Mouse (Mus musculus) cerebellum, postnatal 4 days (tissue): ENCODE results near the gene Znhit6.

Experiments used
- DNase-seq, 2 experiments: peaks; one replicate each; pipeline ENCODE4 v3.0.0; 2022; ENCODE audit warnings: low spot score in 2 of 2, mixed read lengths in 1 of 2

Znhit6 gene

DNA sequence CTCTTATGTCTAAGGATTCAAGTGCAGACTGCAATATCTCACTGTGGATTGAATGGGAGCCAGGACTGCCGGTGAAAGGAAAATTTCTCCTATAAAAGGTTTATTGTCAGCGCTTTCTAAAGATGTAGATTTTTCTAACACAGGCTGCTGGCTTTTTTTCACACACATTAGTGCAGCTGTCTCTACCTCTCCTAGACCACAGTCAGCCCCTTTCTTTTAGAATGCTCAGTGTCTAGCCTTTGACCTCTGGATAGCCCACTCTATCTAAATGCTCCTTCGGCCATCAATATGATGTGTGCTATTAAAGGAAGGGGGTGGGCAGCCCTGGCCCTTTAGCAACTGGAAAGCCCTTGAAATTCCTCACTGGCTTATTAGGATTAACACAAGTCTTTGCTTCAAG lies 70.0 kb downstream of the Znhit6 start:
- DNase-seq, result no peak

DNA sequence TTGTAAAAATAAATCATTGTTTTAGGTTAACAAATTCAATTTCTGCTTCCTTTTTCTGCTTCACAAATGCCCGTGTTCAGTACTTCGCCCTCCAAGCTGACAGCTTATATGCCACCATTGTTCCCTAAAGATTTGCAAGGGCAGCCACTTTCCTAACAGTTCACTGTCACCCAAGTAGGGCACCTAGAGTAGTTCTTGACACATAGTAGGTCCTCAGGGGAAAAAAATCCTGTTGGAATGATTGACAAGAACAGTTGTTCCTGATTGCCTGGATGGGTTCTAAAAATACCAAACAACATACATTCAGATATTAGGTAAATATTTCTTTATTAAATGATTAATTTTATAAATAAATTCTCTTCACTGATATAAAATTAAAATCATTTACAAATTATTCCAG lies 70.7 kb downstream of the Znhit6 start:
- no peak for DNase-seq

DNA sequence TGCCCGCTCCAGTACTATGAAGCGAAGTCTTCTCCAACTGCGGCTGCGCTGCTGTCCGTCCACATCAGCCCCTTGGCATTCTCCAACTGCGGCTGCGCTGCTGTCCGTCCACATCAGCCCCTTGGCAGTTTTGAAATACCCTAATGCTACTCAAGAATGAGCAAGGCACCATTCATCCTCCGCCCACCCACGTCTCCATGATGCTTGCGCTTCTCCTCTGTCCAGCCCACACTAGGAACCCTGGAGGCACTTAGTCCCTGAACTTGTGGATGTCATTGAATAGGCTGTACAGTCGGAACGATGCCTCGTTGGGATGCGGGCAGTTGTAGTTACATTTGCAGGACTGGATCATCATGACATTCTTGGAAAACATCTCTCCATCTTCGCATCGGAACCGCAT lies 71.4 kb downstream of the Znhit6 start:
- no peak for DNase-seq

DNA sequence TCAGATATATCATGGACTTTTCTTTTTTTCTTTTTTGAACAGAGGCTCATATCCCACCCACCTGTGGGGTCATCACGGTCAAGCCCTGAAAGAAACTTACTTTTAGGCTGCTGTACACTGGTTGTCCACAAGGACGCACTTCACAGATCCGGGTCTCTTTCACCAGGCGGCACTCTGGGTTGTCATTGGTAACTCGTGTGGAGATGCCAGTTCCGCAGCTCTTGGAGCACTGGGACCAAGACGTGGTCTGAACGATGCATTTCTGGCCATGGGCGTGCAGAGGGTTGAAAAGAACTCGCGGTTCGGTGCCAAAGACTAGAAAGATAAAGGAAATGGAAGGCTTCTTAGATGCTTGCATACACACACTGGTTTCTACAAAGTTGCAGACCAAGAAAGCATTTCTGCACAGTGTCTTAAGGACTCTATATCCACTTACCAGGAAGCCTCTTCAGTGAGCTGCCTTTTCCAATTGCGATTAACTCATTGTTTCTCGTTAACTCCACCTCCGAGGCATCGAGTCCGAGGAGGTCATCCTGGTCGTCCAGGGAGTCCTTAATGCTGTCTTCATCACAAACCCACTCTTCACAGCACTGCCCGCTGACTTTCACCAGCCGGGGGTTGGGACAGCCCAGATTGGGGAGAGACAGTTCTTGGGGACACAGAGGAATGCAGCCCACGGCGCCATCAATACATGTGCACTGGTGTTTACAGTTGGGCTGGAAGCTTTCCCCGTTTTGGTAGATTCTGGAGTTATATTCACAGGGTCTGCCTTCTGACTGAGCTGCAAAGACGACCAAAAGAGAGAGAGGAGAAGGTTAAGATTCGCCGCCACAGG lies 72.3 kb downstream of the Znhit6 start:
- DNase-seq, result peak in 1 of 2 experiments; percentile 21

DNA sequence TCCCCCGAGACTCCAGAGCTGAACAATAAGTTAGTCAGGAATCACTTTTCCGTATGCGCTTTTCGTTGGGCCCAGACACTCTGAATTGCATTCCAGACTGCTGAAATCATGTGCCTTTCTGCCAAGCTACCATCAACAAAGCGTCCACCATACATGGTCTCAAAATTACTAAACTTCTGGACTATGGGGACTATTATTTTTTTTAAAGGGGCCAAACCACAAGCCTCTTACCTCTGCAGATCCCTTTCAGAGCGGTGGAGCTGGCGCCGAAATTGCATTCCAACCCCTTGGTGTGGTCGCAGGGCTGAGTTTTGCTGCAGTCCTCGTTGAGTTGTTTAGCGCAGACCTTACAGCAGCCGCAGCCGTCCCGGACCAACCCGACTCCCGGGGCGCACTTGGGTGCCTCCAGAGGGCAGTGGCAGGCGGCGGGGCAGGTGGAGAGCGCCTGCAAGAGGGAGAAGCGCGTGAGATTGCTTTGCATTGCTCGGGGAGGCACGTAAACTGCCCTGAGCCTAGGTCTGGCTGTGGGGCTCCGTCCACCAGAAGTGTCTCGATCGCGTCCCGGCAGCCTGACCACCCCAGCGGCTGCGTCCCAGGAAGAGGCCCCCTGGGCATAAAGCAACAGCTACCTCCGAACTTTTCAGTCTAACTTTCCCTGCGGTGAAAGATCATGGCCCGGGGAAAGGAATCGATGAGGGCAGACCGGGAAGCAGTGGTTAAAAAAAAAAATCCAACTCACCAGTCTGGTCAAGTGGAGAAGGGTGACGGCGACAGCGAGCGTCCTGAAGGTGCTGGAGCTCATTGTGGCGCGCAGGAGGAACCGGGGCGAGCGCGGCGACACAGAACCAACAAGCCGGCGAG lies 73.2 kb downstream of the Znhit6 start:
- DNase-seq, result peak in 1 of 2 experiments; percentile 9

DNA sequence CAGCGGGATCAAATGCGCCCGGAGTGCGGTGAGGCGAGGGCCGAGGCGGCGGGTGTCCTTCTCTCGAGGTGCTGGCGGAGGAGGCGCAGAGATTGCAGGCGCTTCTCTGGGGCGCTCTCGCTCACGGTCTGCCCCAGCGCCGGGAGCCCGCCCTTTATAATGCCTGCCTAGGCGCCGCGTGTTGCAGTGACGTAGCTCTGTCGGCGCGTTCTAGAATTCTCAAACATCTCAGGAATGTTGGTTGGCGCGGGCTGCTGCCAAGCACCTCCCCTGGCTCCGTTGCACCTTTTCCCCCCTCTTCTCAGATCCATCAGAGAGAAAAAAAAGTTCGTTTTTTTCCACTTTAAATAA lies 73.8 kb downstream of the Znhit6 start, which contains the start of gene Ccn1:
Ccn1 (minus strand) TSS at position 130 of the 351 bp plus-strand sequence.
- peak in 1 of 2 experiments; percentile 37 for DNase-seq

DNA sequence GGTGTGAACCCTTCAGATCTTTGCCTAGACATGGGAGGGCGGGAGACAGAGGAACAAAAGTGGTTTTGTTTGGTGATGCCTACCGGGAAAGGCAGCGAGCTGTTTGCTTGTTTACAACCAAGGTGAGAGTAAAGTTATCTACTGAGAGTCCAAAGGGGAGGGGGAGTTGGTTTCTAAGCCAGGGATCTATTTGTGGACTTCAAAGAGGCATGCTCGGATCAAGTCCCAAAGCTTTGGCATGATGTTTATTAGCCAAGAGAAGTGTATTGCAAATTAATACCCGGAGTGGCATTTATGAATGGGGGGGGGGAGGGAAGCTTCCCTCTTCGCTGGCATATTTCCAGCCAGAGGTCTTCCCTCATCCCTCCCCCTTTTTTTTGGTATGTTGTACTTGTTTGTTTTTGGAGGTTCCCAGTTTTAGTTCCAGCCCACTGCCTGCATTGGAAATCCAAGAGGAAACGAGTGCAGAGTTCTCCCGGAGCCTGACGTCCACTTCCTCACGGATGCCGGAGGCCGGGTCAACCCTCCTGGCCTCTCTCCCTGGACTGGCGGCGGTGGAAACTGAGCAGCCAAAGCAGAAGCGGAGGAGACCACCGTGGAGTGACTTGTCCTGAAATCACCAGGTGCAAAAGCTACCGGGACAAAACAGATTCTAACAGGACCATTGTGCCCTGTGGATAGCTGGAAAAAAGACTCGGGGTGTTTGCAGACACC lies 74.5 kb downstream of the Znhit6 start:
- DNase-seq, result no peak

DNA sequence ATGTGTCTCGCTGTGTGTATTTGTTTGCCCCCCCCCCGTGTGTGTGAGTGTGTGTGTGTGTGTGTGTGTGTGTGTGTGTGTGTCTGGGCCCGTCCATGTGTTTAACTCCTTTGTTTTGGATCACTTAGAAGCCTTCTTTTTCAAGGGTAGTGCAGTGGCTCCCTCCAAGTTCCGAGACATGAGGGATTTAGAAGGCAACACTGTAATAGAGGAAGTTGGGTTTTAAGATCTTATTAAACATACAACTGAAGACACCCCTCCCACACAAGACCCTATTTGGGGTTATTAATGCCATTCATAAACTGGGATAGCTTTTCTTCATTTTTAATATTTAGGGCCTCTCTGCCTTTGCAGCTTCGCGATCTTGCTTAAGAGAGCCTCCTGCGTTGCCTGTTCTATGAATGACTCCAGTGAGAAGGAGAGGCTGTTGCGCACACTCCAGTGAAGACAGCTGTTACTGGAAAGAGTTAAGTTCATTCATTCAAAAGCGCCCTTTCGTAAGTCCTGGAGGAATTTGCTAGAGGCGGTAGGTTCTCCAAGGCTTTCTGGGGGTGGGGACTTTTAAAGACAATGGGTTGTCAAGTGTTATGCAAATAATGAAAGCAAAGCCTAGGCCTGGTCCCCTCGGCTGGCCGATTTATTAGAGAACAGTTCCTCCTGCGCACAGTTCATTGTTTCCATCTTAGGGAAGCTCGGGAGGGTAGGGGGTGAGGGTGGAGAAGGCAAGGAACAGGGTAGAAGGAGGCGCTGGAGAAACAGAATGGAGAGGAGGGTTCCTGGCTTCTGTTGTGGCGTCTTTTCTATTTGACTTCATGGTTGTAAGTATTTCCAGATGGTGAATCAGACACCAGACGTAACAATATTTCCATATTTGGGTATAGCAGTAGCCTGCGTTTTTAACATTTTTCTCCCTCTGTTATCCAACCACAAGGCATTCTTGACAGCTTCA lies 75.3 kb downstream of the Znhit6 start:
- no peak for DNase-seq

DNA sequence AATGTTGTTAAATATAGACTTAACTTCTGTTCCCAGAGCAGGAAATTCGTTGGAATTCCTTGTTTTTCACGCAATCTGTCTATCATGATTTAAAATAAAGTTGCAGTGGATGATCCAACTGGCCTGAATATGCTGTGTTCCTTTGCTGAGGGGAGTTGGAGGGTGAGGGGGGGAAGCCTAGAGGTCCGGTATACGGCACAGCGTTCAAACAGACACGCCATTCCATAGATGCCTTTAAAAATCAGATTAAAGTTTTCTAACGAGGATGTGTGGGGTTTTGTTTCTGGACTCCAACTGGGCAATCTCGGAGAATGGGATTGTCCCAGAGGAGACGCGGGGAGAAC lies 75.9 kb downstream of the Znhit6 start:
- no peak for DNase-seq

DNA sequence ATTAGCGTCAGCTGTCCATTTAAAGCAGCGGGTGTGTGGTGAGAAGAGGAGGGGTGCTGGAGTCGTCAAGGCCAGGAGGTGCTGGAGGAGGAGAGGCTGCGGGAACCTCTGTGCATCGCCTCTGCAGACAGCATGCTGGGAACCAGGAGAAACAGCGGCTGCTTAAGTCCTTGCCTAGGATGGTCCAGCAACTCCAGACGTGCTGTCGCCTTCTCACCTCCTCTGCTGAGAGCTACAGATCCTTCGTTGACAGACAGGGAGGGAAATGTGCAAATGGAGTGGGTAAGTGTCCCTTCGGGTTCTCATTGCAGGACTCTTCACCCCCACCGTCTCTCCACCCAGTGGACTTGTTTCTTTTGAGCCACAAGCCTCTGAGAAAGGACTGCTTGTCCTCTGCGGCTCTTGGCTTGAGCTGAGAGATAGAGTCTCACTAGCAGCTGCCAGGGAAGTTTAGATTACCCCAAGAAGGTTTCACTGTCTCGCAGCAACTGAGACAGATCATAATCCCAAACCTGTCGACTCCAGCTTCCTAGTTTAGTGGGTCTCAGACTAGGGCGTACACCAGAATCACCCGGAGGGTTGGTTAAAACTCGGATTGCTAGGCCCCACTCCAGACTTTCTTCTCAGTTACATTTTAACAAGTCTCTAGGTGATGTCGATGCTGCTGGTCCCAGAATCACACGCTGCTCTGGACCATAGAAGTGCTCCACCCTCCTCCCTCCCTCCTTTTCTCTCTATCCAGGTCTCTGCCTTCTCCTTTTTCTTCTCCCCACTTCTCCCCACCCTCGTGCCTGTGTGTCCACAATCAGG lies 76.5 kb downstream of the Znhit6 start:
- DNase-seq, result no peak

DNA sequence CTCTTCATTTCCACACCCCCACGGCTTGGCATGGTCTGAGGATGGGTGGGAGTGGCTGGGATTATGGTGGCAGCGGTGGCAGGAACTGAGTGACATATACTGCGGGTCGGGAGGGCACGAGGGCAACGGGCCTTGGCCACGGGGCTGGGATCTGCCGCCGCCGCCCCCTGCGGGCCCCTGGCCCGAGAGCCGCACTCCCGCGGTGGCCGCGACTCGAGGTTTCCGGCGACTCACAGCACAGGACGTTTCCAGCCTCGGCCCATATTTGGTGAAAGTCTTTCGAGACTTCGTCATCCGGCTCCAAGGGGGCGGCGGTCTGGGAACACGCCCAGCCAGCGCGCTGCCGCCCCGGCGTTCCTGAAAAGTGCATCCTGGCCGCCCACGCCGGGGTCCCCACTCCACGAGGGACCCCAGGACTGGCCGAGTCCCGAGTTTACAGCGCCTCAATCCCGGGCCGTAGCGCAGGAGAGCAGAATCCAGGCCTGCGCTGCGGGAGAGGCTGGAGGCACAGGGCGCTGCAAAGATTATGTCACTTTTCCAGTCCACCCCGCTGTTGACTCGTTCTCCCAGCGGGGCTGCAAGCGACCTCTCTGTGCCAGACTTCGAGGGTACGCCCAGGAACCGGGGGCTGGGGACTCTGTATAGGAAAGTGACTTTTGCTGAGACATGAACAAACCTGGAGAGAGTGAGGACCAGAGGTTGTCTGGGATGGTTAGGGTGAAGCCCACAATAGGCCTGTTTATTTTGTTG lies 77.4 kb downstream of the Znhit6 start:
- DNase-seq, result peak in 1 of 2 experiments; percentile 35

DNA sequence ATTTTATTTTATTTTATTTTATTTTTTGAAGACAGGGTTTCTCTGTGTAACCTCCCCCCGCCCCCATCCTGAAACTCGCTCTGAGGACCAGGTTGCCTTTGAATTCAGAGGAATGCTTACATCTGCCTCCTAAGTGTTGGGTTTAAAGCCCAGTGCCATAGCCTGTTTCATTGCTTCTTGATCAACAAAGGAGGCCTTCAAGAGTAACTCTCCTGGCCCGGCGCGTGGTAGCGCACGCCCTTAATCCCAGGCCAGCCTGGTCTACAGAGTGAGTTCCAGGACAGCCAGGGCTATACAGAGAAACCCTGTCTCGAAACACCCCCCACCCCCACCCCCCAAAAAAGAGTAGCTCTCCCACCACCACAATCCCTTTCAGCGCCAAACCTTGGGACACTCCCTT lies 78.0 kb downstream of the Znhit6 start:
- DNase-seq, result no peak
